Mouse (Mus musculus): ENCODE measurements around the gene Eral1. TPM values are rescaled to one million over a fixed set of nuclear protein-coding genes. Genes with fewer than 3 reads are reported as not detected.

Gene Eral1
- total and polyA plus RNA-seq, 3 experiments = 25.0 to 34.9 (median 28.2) TPM

DNA sequence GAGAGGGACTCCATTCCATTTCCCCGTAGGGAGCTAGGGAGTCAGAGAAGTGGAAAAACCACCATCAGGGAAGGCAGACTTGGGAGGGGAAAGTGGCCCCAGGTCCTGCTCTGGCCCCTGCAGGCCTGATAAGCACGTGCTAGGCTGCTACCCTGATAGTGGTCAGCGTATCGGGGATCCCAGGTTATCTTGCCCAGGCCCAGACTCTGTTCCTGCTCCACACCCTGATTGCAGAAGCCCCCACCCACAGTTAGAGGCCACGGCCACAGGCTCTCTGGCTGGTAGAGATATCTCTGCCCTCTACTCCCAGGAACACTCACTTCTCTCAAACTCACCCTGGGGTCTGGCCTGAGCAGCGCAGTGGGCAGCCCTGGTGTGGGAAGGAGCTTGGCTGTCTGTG is 10.5 kb downstream of the Eral1 start:
- no peak overlapping the region for H3K27ac ChIP-seq
- H3K9ac ChIP-seq (ENCODE audit: low read depth, low read length) = no peak overlapping the region
- DNase-seq = no peak
- TF ChIP-seq POLR2A (IDR thresholded peaks at IDR 0.05; ENCODE audit: insufficient read depth, low read depth, low read length) = no peak
- no peak for TF ChIP-seq CTCF (IDR thresholded peaks at IDR 0.05)
- TF ChIP-seq EP300 (IDR thresholded peaks at IDR 0.05; ENCODE audit: insufficient read depth, low read depth, low read length) = no peak
- H3K4me1 ChIP-seq (ENCODE audit: control insufficient read depth, insufficient read depth, low read length) = no peaks in the 10 kb centered on the region
- no peaks in the 10 kb centered on the region for H3K36me3 ChIP-seq (ENCODE audit: control insufficient read depth, insufficient read depth, low read length)
- H3K79me2 ChIP-seq (replicated peaks; ENCODE audit: control insufficient read depth, insufficient read depth, low read length) = no peaks in the 10 kb centered on the region
- intact Hi-C loops (cut with DNase I) = no loop called here
- 70% methylated on average over 6 of the region's 6 CpGs for WGBS
- no peaks in the 10 kb centered on the region for H3K27me3 ChIP-seq (ENCODE audit: control insufficient read depth, insufficient read depth, low read length)
- no peak overlapping the region for H3K4me3 ChIP-seq

DNA sequence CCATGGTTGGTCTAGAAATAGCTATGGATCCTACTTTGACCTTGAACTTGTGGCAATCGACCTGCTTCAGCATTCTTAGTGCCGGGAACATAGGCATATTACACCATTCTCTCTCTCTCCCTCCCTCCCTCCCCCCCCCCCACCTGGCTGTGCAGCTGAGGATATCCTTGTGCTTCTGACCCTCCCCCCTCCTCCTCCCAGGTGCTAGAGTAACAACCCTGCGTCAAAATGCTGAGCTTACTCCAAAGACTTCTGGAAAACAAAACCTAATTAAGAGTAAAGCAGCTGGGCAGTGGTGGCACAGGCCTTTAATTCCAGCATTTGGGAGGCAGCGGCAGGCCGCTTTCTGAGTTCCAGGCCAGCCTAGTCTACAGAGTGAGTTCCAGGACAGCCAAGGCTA is 11.1 kb downstream of the Eral1 start:
- WGBS = 78% methylated on average over 5 of the region's 5 CpGs
- Histone ChIP-seq H3K27me3 (ENCODE audit: control insufficient read depth, insufficient read depth, low read length) (no peaks in the 10 kb centered on the region), H3K79me2 (replicated peaks; ENCODE audit: control insufficient read depth, insufficient read depth, low read length) (no peaks in the 10 kb centered on the region), H3K4me3 (no peak overlapping the region), H3K36me3 (ENCODE audit: control insufficient read depth, insufficient read depth, low read length) (no peaks in the 10 kb centered on the region), H3K4me1 (ENCODE audit: control insufficient read depth, insufficient read depth, low read length) (no peaks in the 10 kb centered on the region), H3K27ac (no peak overlapping the region), H3K9ac (ENCODE audit: low read depth, low read length) (no peak overlapping the region)
- DNase-seq = no peak
- TF ChIP-seq POLR2A (IDR thresholded peaks at IDR 0.05; ENCODE audit: insufficient read depth, low read depth, low read length) (no peak), EP300 (IDR thresholded peaks at IDR 0.05; ENCODE audit: insufficient read depth, low read depth, low read length) (no peak), CTCF (IDR thresholded peaks at IDR 0.05) (no peak)
- intact Hi-C loops (cut with DNase I) = no loop called here

DNA sequence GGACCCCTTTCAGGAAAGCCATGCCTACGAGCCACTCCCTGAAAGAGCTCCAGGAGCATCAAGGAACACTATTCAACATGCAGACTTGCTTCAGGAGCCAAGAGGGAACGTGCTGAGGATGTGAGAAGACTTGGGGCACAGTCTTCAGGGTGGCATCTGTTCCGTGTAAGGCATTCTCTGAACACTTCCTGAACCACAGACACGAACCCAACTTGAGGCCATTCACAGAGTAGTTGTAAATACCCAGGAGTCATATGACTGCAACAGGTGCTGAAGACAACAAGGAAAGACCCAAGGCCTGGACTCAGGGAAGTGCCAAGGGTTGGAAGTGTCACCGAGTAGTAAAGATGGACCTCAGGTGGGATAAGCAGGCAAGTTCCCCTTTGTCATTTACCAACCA is 12.6 kb downstream of the Eral1 start:
- no peak for TF ChIP-seq CTCF (IDR thresholded peaks at IDR 0.05)
- no peak for TF ChIP-seq POLR2A (IDR thresholded peaks at IDR 0.05; ENCODE audit: insufficient read depth, low read depth, low read length)
- no peak for TF ChIP-seq EP300 (IDR thresholded peaks at IDR 0.05; ENCODE audit: insufficient read depth, low read depth, low read length)
- no peaks in the 10 kb centered on the region for H3K27me3 ChIP-seq (ENCODE audit: control insufficient read depth, insufficient read depth, low read length)
- H3K4me3 ChIP-seq = no peak overlapping the region
- 67% methylated on average over 5 of the region's 5 CpGs for WGBS
- H3K27ac ChIP-seq = no peak overlapping the region
- H3K9ac ChIP-seq (ENCODE audit: low read depth, low read length) = no peak overlapping the region
- H3K79me2 ChIP-seq (replicated peaks; ENCODE audit: control insufficient read depth, insufficient read depth, low read length) = no peaks in the 10 kb centered on the region
- no peaks in the 10 kb centered on the region for H3K36me3 ChIP-seq (ENCODE audit: control insufficient read depth, insufficient read depth, low read length)
- H3K4me1 ChIP-seq (ENCODE audit: control insufficient read depth, insufficient read depth, low read length) = no peaks in the 10 kb centered on the region
- DNase-seq = no peak
- intact Hi-C loops (cut with DNase I) = no loop called here

DNA sequence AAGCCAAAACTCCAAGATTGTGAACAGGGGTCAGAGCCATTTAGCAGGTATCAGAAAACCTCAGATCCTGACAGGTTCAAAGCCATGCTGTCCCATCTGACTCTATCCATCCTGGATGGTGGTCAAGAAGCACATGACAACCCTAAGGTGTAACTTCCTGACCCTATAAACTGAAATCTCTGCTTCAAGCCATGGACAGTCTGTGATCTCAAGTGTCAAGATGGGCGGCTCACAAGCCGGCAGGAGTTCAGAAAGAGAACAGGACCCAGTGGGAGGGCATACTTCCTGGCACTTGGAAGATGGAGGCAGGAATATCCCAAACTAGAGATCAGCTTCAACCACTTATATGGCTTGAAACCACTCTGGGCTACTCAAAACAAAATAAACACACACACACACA is 13.5 kb downstream of the Eral1 start:
- no peaks in the 10 kb centered on the region for H3K4me1 ChIP-seq (ENCODE audit: control insufficient read depth, insufficient read depth, low read length)
- intact Hi-C loops (cut with DNase I) = no loop called here
- WGBS = 49% methylated on average over 2 of the region's 2 CpGs
- H3K79me2 ChIP-seq (replicated peaks; ENCODE audit: control insufficient read depth, insufficient read depth, low read length) = no peaks in the 10 kb centered on the region
- H3K27ac ChIP-seq = no peak overlapping the region
- no peak overlapping the region for H3K9ac ChIP-seq (ENCODE audit: low read depth, low read length)
- no peak for DNase-seq
- H3K36me3 ChIP-seq (ENCODE audit: control insufficient read depth, insufficient read depth, low read length) = no peaks in the 10 kb centered on the region
- no peak overlapping the region for H3K4me3 ChIP-seq
- no peaks in the 10 kb centered on the region for H3K27me3 ChIP-seq (ENCODE audit: control insufficient read depth, insufficient read depth, low read length)
- TF ChIP-seq POLR2A (IDR thresholded peaks at IDR 0.05; ENCODE audit: insufficient read depth, low read depth, low read length) (no peak), EP300 (IDR thresholded peaks at IDR 0.05; ENCODE audit: insufficient read depth, low read depth, low read length) (no peak), CTCF (IDR thresholded peaks at IDR 0.05) (no peak)

DNA sequence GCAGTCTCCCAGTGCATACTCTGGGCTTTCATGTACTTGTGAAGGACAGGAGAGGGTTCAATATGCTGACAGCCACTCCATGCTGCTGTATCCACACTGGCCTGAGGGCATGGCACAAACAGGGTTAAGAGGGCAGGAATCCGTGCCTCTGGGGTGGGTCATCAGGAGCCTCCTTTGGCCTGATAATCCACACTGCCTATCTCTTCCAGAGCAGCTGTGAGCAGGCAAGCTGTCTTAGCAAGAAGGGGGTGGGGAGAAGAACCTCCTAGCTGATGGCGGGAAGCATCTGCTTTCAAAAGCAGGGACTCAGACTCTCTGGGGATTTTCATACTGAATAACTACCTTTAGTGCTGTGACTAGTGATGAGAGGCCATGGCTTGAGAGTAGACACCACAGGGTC is 14.3 kb downstream of the Eral1 start:
- no peak for TF ChIP-seq CTCF (IDR thresholded peaks at IDR 0.05)
- TF ChIP-seq POLR2A (IDR thresholded peaks at IDR 0.05; ENCODE audit: insufficient read depth, low read depth, low read length) = no peak
- TF ChIP-seq EP300 (IDR thresholded peaks at IDR 0.05; ENCODE audit: insufficient read depth, low read depth, low read length) = no peak
- 49% methylated on average over 2 of the region's 2 CpGs for WGBS
- Histone ChIP-seq H3K4me3 (no peak overlapping the region), H3K4me1 (ENCODE audit: control insufficient read depth, insufficient read depth, low read length) (no peaks in the 10 kb centered on the region), H3K9ac (ENCODE audit: low read depth, low read length) (no peak overlapping the region), H3K27ac (no peak overlapping the region), H3K79me2 (replicated peaks; ENCODE audit: control insufficient read depth, insufficient read depth, low read length) (no peaks in the 10 kb centered on the region), H3K27me3 (ENCODE audit: control insufficient read depth, insufficient read depth, low read length) (no peaks in the 10 kb centered on the region), H3K36me3 (ENCODE audit: control insufficient read depth, insufficient read depth, low read length) (no peaks in the 10 kb centered on the region)
- DNase-seq = no peak
- intact Hi-C loops (cut with DNase I) = no loop called here

DNA sequence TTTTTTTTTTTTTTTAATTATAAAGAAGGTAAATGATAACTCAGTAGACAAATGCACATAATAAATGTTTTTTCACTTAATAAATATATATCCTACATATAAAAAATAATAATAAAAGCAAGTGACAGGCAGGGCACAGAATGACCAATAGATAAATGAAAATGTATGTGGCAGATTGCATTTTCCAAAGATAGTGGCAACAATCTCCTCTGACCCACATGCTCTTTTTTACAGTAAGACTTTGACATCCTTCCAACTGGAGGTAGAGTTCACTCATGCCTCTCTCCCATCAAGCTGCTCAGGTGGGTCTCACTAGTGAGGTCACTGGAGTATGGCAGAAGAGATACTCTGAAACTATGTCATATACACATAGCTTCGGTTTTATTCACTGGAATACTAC is 17.6 kb downstream of the Eral1 start:
- DNase-seq = no peak
- no peak for TF ChIP-seq CTCF (IDR thresholded peaks at IDR 0.05)
- TF ChIP-seq EP300 (IDR thresholded peaks at IDR 0.05; ENCODE audit: insufficient read depth, low read depth, low read length) = no peak
- TF ChIP-seq POLR2A (IDR thresholded peaks at IDR 0.05; ENCODE audit: insufficient read depth, low read depth, low read length) = no peak
- Histone ChIP-seq H3K27ac (no peak overlapping the region), H3K4me3 (no peak overlapping the region), H3K4me1 (ENCODE audit: control insufficient read depth, insufficient read depth, low read length) (no peaks in the 10 kb centered on the region), H3K9ac (ENCODE audit: low read depth, low read length) (no peak overlapping the region), H3K36me3 (ENCODE audit: control insufficient read depth, insufficient read depth, low read length) (no peaks in the 10 kb centered on the region), H3K79me2 (replicated peaks; ENCODE audit: control insufficient read depth, insufficient read depth, low read length) (no peaks in the 10 kb centered on the region), H3K27me3 (ENCODE audit: control insufficient read depth, insufficient read depth, low read length) (no peaks in the 10 kb centered on the region)
- intact Hi-C loops (cut with DNase I) = loop anchor here (5.0 kb wide), 1 partner anchor 90 kb away; no protein-coding TSS in a partner anchor
- WGBS = 83% methylated on average over 1 of the region's 1 CpGs
